Mouse (Mus musculus): ENCODE data around the gene Ric8a. TPM values are rescaled to one million over a fixed set of nuclear protein-coding genes. Genes with fewer than 3 reads are reported as not detected.

Ric8a gene
- total and polyA plus RNA-seq, 2 experiments from 2014 or later = 27.8 to 73.8 TPM

DNA sequence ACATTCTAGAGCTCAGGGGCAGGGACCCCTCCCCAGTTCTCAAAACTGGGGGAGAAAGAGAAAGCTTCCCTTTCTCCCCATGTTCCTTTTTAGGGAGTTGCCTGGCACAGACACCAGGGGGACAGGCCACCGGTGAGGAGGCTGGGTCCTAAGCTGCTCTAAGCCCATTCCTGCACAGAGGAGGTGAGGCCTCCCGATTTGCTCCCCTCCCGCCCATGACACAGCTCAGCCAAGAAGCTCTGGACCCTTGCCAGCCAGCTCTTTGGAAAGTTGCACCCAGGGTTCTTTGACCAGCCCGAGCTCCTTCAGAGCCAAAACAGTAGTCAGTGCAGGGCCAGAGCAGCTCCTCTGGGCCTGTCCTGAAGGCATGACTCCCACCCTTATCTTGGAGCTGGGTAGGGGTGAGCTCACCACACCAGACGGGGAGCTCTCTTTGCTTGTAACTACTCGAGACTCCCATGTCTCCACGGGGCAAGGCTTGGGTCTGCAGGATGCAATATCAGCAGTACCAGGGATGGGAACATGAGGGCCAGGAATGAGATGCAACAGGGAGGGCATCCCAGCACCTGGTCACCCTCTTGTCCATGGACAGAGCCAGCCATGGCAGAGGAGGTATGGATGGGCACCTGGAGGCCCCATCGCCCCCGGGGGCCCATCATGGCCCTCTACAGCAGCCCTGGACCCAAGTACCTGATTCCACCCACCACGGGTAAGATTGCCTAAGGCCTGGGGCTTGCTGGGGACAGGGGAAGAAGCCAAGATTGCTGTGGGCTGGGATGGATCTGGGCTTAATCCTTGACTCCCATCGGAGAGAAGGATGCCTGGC lies 8.8 kb upstream of the Ric8a start, which contains the start of gene Odf3:
Gene Odf3 (plus strand): TSS at position 51 of the 826 bp plus-strand sequence.
- H3K36me3 ChIP-seq (replicated peaks; ENCODE audit: control insufficient read depth, insufficient read depth, low read length) = peaks cover 16% of the 10 kb centered on the region
- no peak within 1 kb of the TSS for H3K9ac ChIP-seq (replicated peaks; ENCODE audit: low read depth, low read length)
- no peak for DNase-seq (ENCODE audit: low spot score)
- 40% methylated on average over 11 of the region's 11 CpGs for WGBS
- no peak within 1 kb of the TSS for H3K4me3 ChIP-seq (ENCODE audit: low read depth, low read length)
- H3K4me1 ChIP-seq (ENCODE audit: control insufficient read depth, insufficient read depth) = no peaks in the 10 kb centered on the region
- no peak within 1 kb of the TSS for H3K27ac ChIP-seq (ENCODE audit: low read depth)
- H3K4me2 ChIP-seq (ENCODE audit: low read depth, low read length) = no peak within 1 kb of the TSS
- peaks cover 2% of the 10 kb centered on the region; the same call in 1 of the 2 replicates for H3K27me3 ChIP-seq (ENCODE audit: control insufficient read depth, insufficient read depth, low read length)
- no peaks in the 10 kb centered on the region for H3K9me3 ChIP-seq (replicated peaks; ENCODE audit: control insufficient read depth, low read length)
- ATAC-seq (ENCODE audit: insufficient read depth, low read depth) = no peak
- TF ChIP-seq CTCF (IDR thresholded peaks at IDR 0.05; ENCODE audit: low read depth) (no peak), EP300 (IDR thresholded peaks at IDR 0.05; ENCODE audit: low read depth) (no peak)

DNA sequence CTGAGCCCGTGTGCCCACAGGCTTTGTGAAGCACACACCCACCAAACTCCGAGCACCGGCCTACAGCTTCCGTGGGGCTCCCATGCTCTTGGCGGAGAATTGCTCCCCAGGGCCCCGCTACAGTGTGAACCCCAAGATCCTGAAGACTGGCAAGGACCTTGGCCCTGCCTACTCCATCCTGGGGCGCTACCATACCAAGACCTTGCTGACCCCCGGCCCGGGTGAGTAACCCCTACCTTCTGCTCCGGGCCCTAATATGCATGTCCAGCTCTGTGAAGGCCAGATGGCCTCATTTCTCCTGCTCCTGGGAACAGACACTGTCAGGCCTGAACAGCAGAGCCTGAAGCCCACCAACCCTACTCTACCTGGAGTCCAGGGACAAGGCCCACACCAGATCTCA lies 8.2 kb upstream of the Ric8a start:
- Histone ChIP-seq H3K36me3 (replicated peaks; ENCODE audit: control insufficient read depth, insufficient read depth, low read length) (peaks cover 23% of the 10 kb centered on the region), H3K27ac (ENCODE audit: low read depth) (no peak overlapping the region), H3K27me3 (ENCODE audit: control insufficient read depth, insufficient read depth, low read length) (no peaks in the 10 kb centered on the region), H3K4me2 (ENCODE audit: low read depth, low read length) (no peak overlapping the region), H3K4me3 (ENCODE audit: low read depth, low read length) (no peak overlapping the region), H3K9me3 (replicated peaks; ENCODE audit: control insufficient read depth, low read length) (no peaks in the 10 kb centered on the region), H3K4me1 (ENCODE audit: control insufficient read depth, insufficient read depth) (no peaks in the 10 kb centered on the region), H3K9ac (replicated peaks; ENCODE audit: low read depth, low read length) (no peak overlapping the region)
- ATAC-seq (ENCODE audit: insufficient read depth, low read depth) (no peak), DNase-seq (ENCODE audit: low spot score) (no peak)
- 86% methylated on average over 9 of the region's 10 CpGs for WGBS
- TF ChIP-seq CTCF (IDR thresholded peaks at IDR 0.05; ENCODE audit: low read depth) = no peak
- TF ChIP-seq EP300 (IDR thresholded peaks at IDR 0.05; ENCODE audit: low read depth) = no peak

DNA sequence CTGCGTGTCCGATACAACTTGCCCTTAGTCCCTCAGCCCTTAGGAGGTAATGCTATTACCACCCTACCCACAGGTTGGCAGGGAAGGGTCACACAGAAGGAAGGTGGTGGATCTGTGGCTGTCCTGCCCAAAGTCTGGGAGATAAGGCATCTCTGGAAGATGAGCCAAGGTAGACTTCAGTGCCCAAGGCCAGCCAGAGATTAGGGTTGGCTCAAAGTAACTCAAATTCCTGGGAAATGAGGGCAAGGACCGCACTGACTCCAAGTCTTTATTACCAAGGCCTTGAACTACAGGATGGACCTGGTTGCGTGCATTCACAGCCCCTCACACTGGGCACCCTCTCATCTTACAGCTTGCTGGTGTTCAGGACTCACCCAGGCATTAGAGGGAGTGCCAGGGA lies 4.8 kb upstream of the Ric8a start:
- ATAC-seq (ENCODE audit: insufficient read depth, low read depth) (no peak), DNase-seq (ENCODE audit: low spot score) (no peak)
- TF ChIP-seq CTCF (IDR thresholded peaks at IDR 0.05; ENCODE audit: low read depth) = no peak
- no peak for TF ChIP-seq EP300 (IDR thresholded peaks at IDR 0.05; ENCODE audit: low read depth)
- no peaks in the 10 kb centered on the region for H3K27me3 ChIP-seq (ENCODE audit: control insufficient read depth, insufficient read depth, low read length)
- peaks cover 37% of the 10 kb centered on the region for H3K36me3 ChIP-seq (replicated peaks; ENCODE audit: control insufficient read depth, insufficient read depth, low read length)
- 96% methylated on average over 4 of the region's 4 CpGs for WGBS
- no peak overlapping the region for H3K4me3 ChIP-seq (ENCODE audit: low read depth, low read length)
- no peaks in the 10 kb centered on the region for H3K9me3 ChIP-seq (replicated peaks; ENCODE audit: control insufficient read depth, low read length)
- H3K9ac ChIP-seq (replicated peaks; ENCODE audit: low read depth, low read length) = no peak overlapping the region
- H3K4me2 ChIP-seq (ENCODE audit: low read depth, low read length) = no peak overlapping the region
- no peak overlapping the region for H3K27ac ChIP-seq (ENCODE audit: low read depth)
- H3K4me1 ChIP-seq (ENCODE audit: control insufficient read depth, insufficient read depth) = peaks cover 7% of the 10 kb centered on the region

DNA sequence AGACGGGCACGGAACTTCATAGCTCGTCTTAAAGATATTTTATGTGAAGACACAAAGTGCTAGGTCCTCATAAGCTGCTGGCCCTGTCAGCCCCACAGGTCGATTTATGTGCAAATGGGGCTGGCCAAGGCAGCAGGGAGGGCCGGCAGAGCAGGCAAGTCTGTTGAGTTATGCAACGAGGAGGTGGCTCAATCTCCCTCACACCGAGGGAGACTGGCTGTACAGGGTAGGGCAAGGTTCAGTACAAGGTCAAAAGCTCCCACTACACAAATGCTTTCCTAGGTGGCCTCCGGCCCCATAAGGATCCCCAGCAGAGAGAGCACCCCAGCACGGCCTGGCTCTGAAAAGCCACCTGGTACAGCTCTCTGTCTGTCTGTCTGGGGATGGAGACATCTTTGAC lies 3.4 kb upstream of the Ric8a start:
- peaks cover 17% of the 10 kb centered on the region for H3K4me1 ChIP-seq (ENCODE audit: control insufficient read depth, insufficient read depth)
- DNase-seq (ENCODE audit: low spot score) (no peak), ATAC-seq (ENCODE audit: insufficient read depth, low read depth) (no peak)
- H3K27me3 ChIP-seq (ENCODE audit: control insufficient read depth, insufficient read depth, low read length) = no peaks in the 10 kb centered on the region
- 81% methylated on average over 9 of the region's 9 CpGs for WGBS
- TF ChIP-seq CTCF (IDR thresholded peaks at IDR 0.05; ENCODE audit: low read depth) = no peak
- no peak for TF ChIP-seq EP300 (IDR thresholded peaks at IDR 0.05; ENCODE audit: low read depth)
- H3K9ac ChIP-seq (replicated peaks; ENCODE audit: low read depth, low read length) = no peak overlapping the region
- no peak overlapping the region for H3K4me2 ChIP-seq (ENCODE audit: low read depth, low read length)
- H3K27ac ChIP-seq (ENCODE audit: low read depth) = no peak overlapping the region
- H3K4me3 ChIP-seq (ENCODE audit: low read depth, low read length) = no peak overlapping the region
- peaks cover 37% of the 10 kb centered on the region for H3K36me3 ChIP-seq (replicated peaks; ENCODE audit: control insufficient read depth, insufficient read depth, low read length)
- no peaks in the 10 kb centered on the region for H3K9me3 ChIP-seq (replicated peaks; ENCODE audit: control insufficient read depth, low read length)

DNA sequence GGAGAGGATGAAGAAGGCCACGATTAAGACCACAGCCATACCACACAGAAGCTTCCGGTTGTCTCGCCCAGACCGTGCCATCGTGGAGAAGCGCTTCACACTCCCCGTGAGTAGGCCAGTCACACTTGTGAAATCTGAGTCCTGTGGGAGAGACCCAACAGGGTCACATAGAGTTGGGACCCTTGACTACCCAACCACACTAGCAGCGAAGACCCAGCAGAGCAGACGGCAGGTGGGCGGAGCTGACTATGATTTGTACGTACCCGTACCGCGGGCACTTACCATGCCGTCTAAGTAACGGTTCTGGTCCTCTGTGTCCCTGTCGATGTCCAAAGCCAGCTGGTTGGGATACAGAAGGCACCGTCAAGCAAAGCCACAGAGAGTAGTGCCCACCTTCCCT lies 2.3 kb upstream of the Ric8a start:
- H3K4me2 ChIP-seq (ENCODE audit: low read depth, low read length) = no peak overlapping the region
- ATAC-seq (ENCODE audit: insufficient read depth, low read depth) (no peak), DNase-seq (ENCODE audit: low spot score) (no peak)
- H3K27me3 ChIP-seq (ENCODE audit: control insufficient read depth, insufficient read depth, low read length) = no peaks in the 10 kb centered on the region
- H3K4me1 ChIP-seq (ENCODE audit: control insufficient read depth, insufficient read depth) = peaks cover 20% of the 10 kb centered on the region
- H3K9ac ChIP-seq (replicated peaks; ENCODE audit: low read depth, low read length) = no peak overlapping the region
- H3K9me3 ChIP-seq (replicated peaks; ENCODE audit: control insufficient read depth, low read length) = no peaks in the 10 kb centered on the region
- TF ChIP-seq CTCF (IDR thresholded peaks at IDR 0.05; ENCODE audit: low read depth) = no peak
- TF ChIP-seq EP300 (IDR thresholded peaks at IDR 0.05; ENCODE audit: low read depth) = no peak
- 92% methylated on average over 18 of the region's 18 CpGs for WGBS
- no peak overlapping the region for H3K27ac ChIP-seq (ENCODE audit: low read depth)
- H3K36me3 ChIP-seq (replicated peaks; ENCODE audit: control insufficient read depth, insufficient read depth, low read length) = peaks cover 45% of the 10 kb centered on the region
- H3K4me3 ChIP-seq (ENCODE audit: low read depth, low read length) = no peak overlapping the region
